Mouse (Mus musculus): ENCODE data around the gene Pdgfra. TPM values are rescaled to one million over a fixed set of nuclear protein-coding genes. Genes with fewer than 3 reads are reported as not detected.

Pdgfra gene
- total RNA-seq, 2 experiments from 2014 or later: 57.0 to 59.8 TPM

GRCm38 (mm10) chr5:75153961-75154620 lies 2.0 kb downstream of the Pdgfra start:
- no peak for DNase-seq (ENCODE audit: low spot score in 2 of 2)
- intact Hi-C loops (cut with DNase I): loop anchor here (5.0 to 10.0 kb wide), 5 partner anchors 77 to 1467 kb away; partner anchors contain the start of gene Gsx2

- peak in 1 of 2 experiments; percentile 12 for DNase-seq (ENCODE audit: low spot score in 2 of 2)
- intact Hi-C loops (cut with DNase I): loop anchor here (5.0 to 10.0 kb wide), 7 partner anchors 77 to 1467 kb away; partner anchors contain the start of gene Gsx2
Measured at GRCm38 (mm10) chr5:75154621-75155235, 2.6 kb downstream of the Pdgfra start.

GRCm38 (mm10) chr5:75155281-75155680 lies 3.2 kb downstream of the Pdgfra start:
- intact Hi-C loops (cut with DNase I): loop anchor here (5.0 to 10.0 kb wide), 4 partner anchors 510 to 843 kb away; no protein-coding TSS in a partner anchor

GRCm38 (mm10) chr5:75155741-75156553 lies 3.9 kb downstream of the Pdgfra start:
- intact Hi-C loops (cut with DNase I): loop anchor here (2.0 to 10.0 kb wide), 6 partner anchors 511 to 1395 kb away; no protein-coding TSS in a partner anchor

More at GRCm38 (mm10) chr5:75155281-75155680, 3.2 kb downstream of the Pdgfra start:
- DNase-seq (ENCODE audit: low spot score in 2 of 2): no peak

GRCm38 (mm10) chr5:75156554-75157036 lies 4.5 kb downstream of the Pdgfra start:
- intact Hi-C loops (cut with DNase I): loop anchor here (2.0 to 10.0 kb wide), 6 partner anchors 512 to 1396 kb away; no protein-coding TSS in a partner anchor
- peak in 1 of 2 experiments; percentile 20 for DNase-seq (ENCODE audit: low spot score in 2 of 2)

More at GRCm38 (mm10) chr5:75155741-75156553, 3.9 kb downstream of the Pdgfra start:
- peak; percentile 72 to 82 for DNase-seq (ENCODE audit: low spot score in 2 of 2)

- DNase-seq (ENCODE audit: low spot score in 2 of 2): peak; percentile 76 to 79
Measured at GRCm38 (mm10) chr5:75157038-75157437, 4.9 kb downstream of the Pdgfra start.

GRCm38 (mm10) chr5:75160530-75161170 lies 8.6 kb downstream of the Pdgfra start:
- DNase-seq (ENCODE audit: low spot score in 2 of 2): no peak
- intact Hi-C loops (cut with DNase I): no loop called here

More at GRCm38 (mm10) chr5:75157038-75157437, 4.9 kb downstream of the Pdgfra start:
- intact Hi-C loops (cut with DNase I): loop anchor here (2.0 to 10.0 kb wide), 6 partner anchors 512 to 1396 kb away; no protein-coding TSS in a partner anchor

GRCm38 (mm10) chr5:75161586-75161985 lies 9.5 kb downstream of the Pdgfra start:
- intact Hi-C loops (cut with DNase I): no loop called here
- no peak for DNase-seq (ENCODE audit: low spot score in 2 of 2)

- intact Hi-C loops (cut with DNase I): no loop called here
- peak; percentile 22 to 41 for DNase-seq (ENCODE audit: low spot score in 2 of 2)
Measured at GRCm38 (mm10) chr5:75163289-75163951, 11.3 kb downstream of the Pdgfra start.

- DNase-seq (ENCODE audit: low spot score in 2 of 2): peak in 1 of 2 experiments; percentile 50
- intact Hi-C loops (cut with DNase I): loop anchor here (5.0 kb wide), 1 partner anchor 1322 kb away; no protein-coding TSS in a partner anchor
Measured at GRCm38 (mm10) chr5:75164688-75165087, 12.6 kb downstream of the Pdgfra start.

- intact Hi-C loops (cut with DNase I): loop anchor here (5.0 kb wide), 1 partner anchor 1328 kb away; no protein-coding TSS in a partner anchor
- no peak for DNase-seq (ENCODE audit: low spot score in 2 of 2)
Measured at GRCm38 (mm10) chr5:75169837-75170236, 17.7 kb downstream of the Pdgfra start.

GRCm38 (mm10) chr5:75171859-75172258 lies 19.8 kb downstream of the Pdgfra start:
- DNase-seq (ENCODE audit: low spot score in 2 of 2): no peak
- intact Hi-C loops (cut with DNase I): no loop called here

GRCm38 (mm10) chr5:75179249-75179648 lies 27.2 kb downstream of the Pdgfra start:
- no peak for DNase-seq (ENCODE audit: low spot score in 2 of 2)
- intact Hi-C loops (cut with DNase I): no loop called here

GRCm38 (mm10) chr5:75179726-75180290 lies 27.7 kb downstream of the Pdgfra start:
- intact Hi-C loops (cut with DNase I): no loop called here
- DNase-seq (ENCODE audit: low spot score in 2 of 2): no peak

GRCm38 (mm10) chr5:75183653-75184052 lies 31.6 kb downstream of the Pdgfra start:
- intact Hi-C loops (cut with DNase I): no loop called here

GRCm38 (mm10) chr5:75184112-75184511 lies 32.0 kb downstream of the Pdgfra start:
- intact Hi-C loops (cut with DNase I): no loop called here
- DNase-seq (ENCODE audit: low spot score in 2 of 2): no peak

More at GRCm38 (mm10) chr5:75183653-75184052, 31.6 kb downstream of the Pdgfra start:
- no peak for DNase-seq (ENCODE audit: low spot score in 2 of 2)

- intact Hi-C loops (cut with DNase I): no loop called here
- no peak for DNase-seq (ENCODE audit: low spot score in 2 of 2)
Measured at GRCm38 (mm10) chr5:75184693-75185235, 32.7 kb downstream of the Pdgfra start.

- no peak for DNase-seq (ENCODE audit: low spot score in 2 of 2)
- intact Hi-C loops (cut with DNase I): no loop called here
Measured at GRCm38 (mm10) chr5:75185584-75185983, 33.5 kb downstream of the Pdgfra start.
